Mouse (Mus musculus) heart, postnatal 0 days (tissue): ENCODE measurements around the gene Lrrc37a. TPM values are rescaled to one million over a fixed set of nuclear protein-coding genes. Genes with fewer than 3 reads are reported as not detected.

ENCODE experiments used
- ATAC-seq: fragments of 200-750 bp; cut with Nextera tagmentation; 2 replicates; pipeline ENCODE4 v1.8.0; 2017; ENCODE audit warnings: low read depth, moderate number of reproducible peaks, moderate library complexity; ENCODE audit not compliant: insufficient read depth
- DNase-seq: peaks from one replicate; pipeline ENCODE4 v3.0.0-alpha.2; 2016; ENCODE audit warnings: low spot score
- H3K27ac ChIP-seq: fragments of 300-500 bp; sonication (generic); 2 replicates; pipeline ENCODE4 v1.5.1; 2014; ENCODE audit warnings: low read depth, mild to moderate bottlenecking
- H3K27me3 ChIP-seq: fragments of 300-500 bp; sonication (generic); 2 replicates; pipeline ENCODE4 v1.6.1; 2014; ENCODE audit warnings: low read length, mixed read lengths; ENCODE audit not compliant: control insufficient read depth, insufficient read depth
- H3K36me3 ChIP-seq: fragments of 300-500 bp; sonication (generic); replicated peaks from 2 replicates; pipeline ENCODE4 v1.6.1; 2014; ENCODE audit warnings: low read length, mixed read lengths; ENCODE audit not compliant: control insufficient read depth, insufficient read depth
- H3K4me1 ChIP-seq: fragments of 300-500 bp; sonication (generic); 2 replicates; pipeline ENCODE4 v1.6.1; 2014; ENCODE audit warnings: antibody characterized with exemption; ENCODE audit not compliant: control insufficient read depth, insufficient read depth
- H3K4me2 ChIP-seq: fragments of 300-500 bp; sonication (generic); 2 replicates; pipeline ENCODE4 v1.6.1; 2014; ENCODE audit warnings: low read depth, mild to moderate bottlenecking, low read length, moderate library complexity
- H3K4me3 ChIP-seq: fragments of 300-500 bp; sonication (generic); 2 replicates; pipeline ENCODE4 v1.5.1; 2014; ENCODE audit warnings: low read depth, low read length
- H3K9ac ChIP-seq: fragments of 300-500 bp; sonication (generic); replicated peaks from 2 replicates; pipeline ENCODE4 v1.6.1; 2014; ENCODE audit warnings: low read depth, low read length, mixed read lengths
- H3K9me3 ChIP-seq: fragments of 300-500 bp; sonication (generic); replicated peaks from 2 replicates; pipeline ENCODE4 v1.6.1; 2016; ENCODE audit warnings: low read length; ENCODE audit not compliant: control insufficient read depth
- CTCF ChIP-seq: IDR thresholded peaks from 2 replicates; pipeline ENCODE4 v1.5.1; 2016; ENCODE audit warnings: antibody characterized with exemption, control low read depth, low read depth
- EP300 ChIP-seq: IDR thresholded peaks from 2 replicates; pipeline ENCODE4 v1.6.1; 2016; ENCODE audit warnings: antibody characterized with exemption, low read depth
- WGBS: fragments of 180-500 bp; shearing (Covaris S2); extraction: QIAGEN DNeasy Blood & Tissue Kit; methylation state at CpG from one replicate; pipeline ENCODE4 v1.1.7; 2014; 5-methylcytosine and 5-hydroxymethylcytosine counted together
- polyA plus RNA-seq: library from polyadenylated mRNA; unstranded; fragments of >200 nt; fragmentation: Nextera tagmentation; extraction: Ambion mirVana; gene quantifications from 2 replicates; pipeline ENCODE4 v1.2.1, GENCODE M21; 2015
- total RNA-seq: library from RNA; depleted of rRNA; stranded (reverse); fragments of >200 nt; gene quantifications from 2 replicates; pipeline ENCODE4 v1.2.3, GENCODE M21; 2014; ENCODE audit warnings: low replicate concordance; rRNA removed

Gene Lrrc37a
- total and polyA plus RNA-seq, 2 experiments from 2014 or later: not detected

GRCm38 (mm10) chr11:103406551-103406950, 97.8 kb downstream of the Lrrc37a start:
- WGBS: 71% methylated on average over 7 of the region's 7 CpGs
- Histone ChIP-seq H3K9ac (no peak overlapping the region), H3K9me3 (no peaks in the 10 kb centered on the region), H3K4me3 (no peak overlapping the region), H3K36me3 (peaks cover 19% of the 10 kb centered on the region; the same call in 1 of the 2 replicates), H3K4me1 (peaks cover 4% of the 10 kb centered on the region; the same call in 1 of the 2 replicates), H3K27ac (no peak overlapping the region), H3K27me3 (no peaks in the 10 kb centered on the region), H3K4me2 (no peak overlapping the region)
- no peak for DNase-seq
- TF ChIP-seq EP300 (no peak), CTCF (no peak)
- ATAC-seq: no peak

DNA sequence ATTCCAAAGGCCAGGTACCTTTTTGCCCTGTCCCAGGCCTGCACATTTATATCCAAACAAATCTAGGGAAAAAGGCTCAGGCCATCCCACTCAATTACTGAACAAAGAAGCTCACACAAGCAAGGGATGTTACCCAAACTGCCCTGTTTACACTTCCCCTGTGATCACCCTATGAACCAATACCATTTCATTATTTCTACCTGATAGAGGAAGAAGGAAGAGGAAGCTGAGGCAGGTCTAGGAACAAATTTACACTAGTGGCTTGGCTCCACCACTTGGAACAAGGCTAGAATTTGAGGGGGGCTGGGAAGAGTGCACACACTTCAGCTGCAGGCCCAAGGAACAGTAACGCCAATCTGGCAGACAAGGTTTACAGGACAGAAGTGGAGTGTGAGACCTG, 98.6 kb downstream of the Lrrc37a start:
- no peak overlapping the region for H3K27ac ChIP-seq
- no peaks in the 10 kb centered on the region for H3K27me3 ChIP-seq
- WGBS: 87% methylated on average over 1 of the region's 1 CpGs
- DNase-seq: no peak
- no peak for ATAC-seq
- H3K4me1 ChIP-seq: no peaks in the 10 kb centered on the region
- no peaks in the 10 kb centered on the region for H3K9me3 ChIP-seq
- H3K9ac ChIP-seq: no peak overlapping the region
- H3K4me3 ChIP-seq: no peak overlapping the region
- peaks cover 19% of the 10 kb centered on the region; the same call in 1 of the 2 replicates for H3K36me3 ChIP-seq
- no peak overlapping the region for H3K4me2 ChIP-seq
- TF ChIP-seq EP300: no peak
- no peak for TF ChIP-seq CTCF

- Histone ChIP-seq H3K4me2 (no peak overlapping the region), H3K27ac (no peak overlapping the region), H3K4me1 (no peaks in the 10 kb centered on the region), H3K27me3 (no peaks in the 10 kb centered on the region), H3K9ac (no peak overlapping the region), H3K9me3 (no peaks in the 10 kb centered on the region), H3K36me3 (peaks cover 19% of the 10 kb centered on the region; the same call in 1 of the 2 replicates), H3K4me3 (no peak overlapping the region)
- DNase-seq (no peak), ATAC-seq (no peak)
- no peak for TF ChIP-seq CTCF
- TF ChIP-seq EP300: no peak
Observed at GRCm38 (mm10) chr11:103404618-103405017, 99.8 kb downstream of the Lrrc37a start.

GRCm38 (mm10) chr11:103403776-103404175, 100.6 kb downstream of the Lrrc37a start:
- H3K27me3 ChIP-seq: no peaks in the 10 kb centered on the region
- no peak overlapping the region for H3K4me2 ChIP-seq
- H3K9me3 ChIP-seq: no peaks in the 10 kb centered on the region
- no peak for ATAC-seq
- 65% methylated on average over 4 of the region's 4 CpGs for WGBS
- H3K36me3 ChIP-seq: peaks cover 19% of the 10 kb centered on the region; the same call in 1 of the 2 replicates
- H3K27ac ChIP-seq: no peak overlapping the region
- DNase-seq: no peak
- no peak for TF ChIP-seq EP300
- no peak for TF ChIP-seq CTCF
- no peaks in the 10 kb centered on the region for H3K4me1 ChIP-seq
- H3K9ac ChIP-seq: no peak overlapping the region
- no peak overlapping the region for H3K4me3 ChIP-seq

DNA sequence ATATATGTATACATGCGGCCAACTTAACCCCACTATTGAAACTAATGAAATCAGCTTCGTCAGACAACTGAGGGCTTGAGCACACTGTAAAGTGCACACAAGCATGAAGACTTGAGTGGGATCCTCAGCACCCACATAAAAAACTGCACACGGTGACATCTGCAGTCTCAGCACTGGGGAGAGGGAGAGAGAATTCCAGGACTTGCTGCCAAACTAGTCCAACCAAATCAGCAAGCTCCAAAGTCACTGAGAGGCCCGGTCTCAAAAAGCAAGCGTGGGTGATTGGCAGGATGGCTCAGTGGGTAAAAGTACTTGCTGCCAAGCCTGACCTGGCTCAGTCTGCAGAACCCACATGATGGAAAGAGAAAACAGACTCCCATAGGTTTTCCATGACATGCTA, 101.7 kb downstream of the Lrrc37a start:
- no peaks in the 10 kb centered on the region for H3K9me3 ChIP-seq
- H3K9ac ChIP-seq: no peak overlapping the region
- no peak for DNase-seq
- TF ChIP-seq CTCF: no peak
- no peak for TF ChIP-seq EP300
- H3K27ac ChIP-seq: no peak overlapping the region
- ATAC-seq: no peak
- H3K27me3 ChIP-seq: no peaks in the 10 kb centered on the region
- peaks cover 14% of the 10 kb centered on the region; the same call in 1 of the 2 replicates for H3K36me3 ChIP-seq
- no peak overlapping the region for H3K4me2 ChIP-seq
- WGBS: 82% methylated on average over 5 of the region's 5 CpGs
- H3K4me3 ChIP-seq: no peak overlapping the region
- no peaks in the 10 kb centered on the region for H3K4me1 ChIP-seq

DNA sequence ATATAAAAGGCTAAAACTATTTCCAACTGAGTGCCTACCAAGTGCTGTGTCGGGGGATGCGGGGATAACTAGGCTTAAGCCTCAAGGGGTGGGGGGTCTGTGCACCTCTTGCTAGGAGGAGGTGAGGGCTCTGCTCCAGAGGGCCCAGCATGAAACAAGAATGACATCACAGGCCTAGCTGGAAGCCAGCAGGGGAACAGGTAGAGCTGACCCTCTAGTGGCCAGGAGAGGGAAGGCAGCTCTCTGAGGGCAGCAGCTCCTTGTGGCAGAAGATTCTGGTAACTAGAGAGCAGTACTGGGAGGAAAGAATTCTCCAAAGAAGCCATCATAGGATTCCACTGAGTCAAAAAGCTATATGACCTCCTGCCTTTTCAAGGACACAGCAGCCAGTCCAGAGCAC, 102.2 kb downstream of the Lrrc37a start:
- no peaks in the 10 kb centered on the region for H3K4me1 ChIP-seq
- no peak for ATAC-seq
- H3K4me2 ChIP-seq: no peak overlapping the region
- peaks cover 14% of the 10 kb centered on the region; the same call in 1 of the 2 replicates for H3K36me3 ChIP-seq
- peak; percentile 32 for DNase-seq
- no peak overlapping the region for H3K4me3 ChIP-seq
- no peaks in the 10 kb centered on the region for H3K27me3 ChIP-seq
- no peak overlapping the region for H3K27ac ChIP-seq
- H3K9me3 ChIP-seq: no peaks in the 10 kb centered on the region
- 59% methylated on average over 2 of the region's 2 CpGs for WGBS
- TF ChIP-seq CTCF (peak; percentile 74), EP300 (no peak)
- H3K9ac ChIP-seq: no peak overlapping the region

Other genes starting within 250 kb of the Lrrc37a start
- gene Map3k14, start 237.1 kb downstream of the Lrrc37a start, total RNA-seq: 4.4 and 9.4 TPM in 2 replicates
- 1.3 and 1.4 TPM in 2 replicates for gene Map3k14, start 237.1 kb downstream of the Lrrc37a start, polyA plus RNA-seq
- 9.7 and 15.1 TPM in 2 replicates for gene Arhgap27, start 140.9 kb downstream of the Lrrc37a start, total RNA-seq
- 5.4 and 6.5 TPM in 2 replicates for gene Arhgap27, start 140.9 kb downstream of the Lrrc37a start, polyA plus RNA-seq
- 3.9 and 4.9 TPM in 2 replicates for gene Plekhm1, start 91.9 kb downstream of the Lrrc37a start, total RNA-seq
- 3.4 and 3.5 TPM in 2 replicates for gene Plekhm1, start 91.9 kb downstream of the Lrrc37a start, polyA plus RNA-seq
- gene Gm884, start 116.5 kb upstream of the Lrrc37a start, total RNA-seq: not detected in 2 replicates
- not detected in 2 replicates for gene Gm884, start 116.5 kb upstream of the Lrrc37a start, polyA plus RNA-seq
- not detected in 2 replicates for gene Lyzl6, start 134.3 kb upstream of the Lrrc37a start, total RNA-seq
- gene Lyzl6, start 134.3 kb upstream of the Lrrc37a start, polyA plus RNA-seq: not detected in 2 replicates
- not detected in 2 replicates for gene Rprml, start 145.0 kb upstream of the Lrrc37a start, total RNA-seq
- 0.15 TPM in 2 replicates for gene Rprml, start 145.0 kb upstream of the Lrrc37a start, polyA plus RNA-seq
- 72.7 and 73.8 TPM in 2 replicates for gene Gosr2, start 193.3 kb upstream of the Lrrc37a start, total RNA-seq
- 52.5 and 56.8 TPM in 2 replicates for gene Gosr2, start 193.3 kb upstream of the Lrrc37a start, polyA plus RNA-seq
- 0.92 and 3.7 TPM in 2 replicates for gene Wnt9b, start 245.2 kb upstream of the Lrrc37a start, total RNA-seq
- 0.43 and 0.59 TPM in 2 replicates for gene Wnt9b, start 245.2 kb upstream of the Lrrc37a start, polyA plus RNA-seq